Mouse (Mus musculus): ENCODE results near the gene Rap1gap.

GRCm38 (mm10) chr4:137707216-137707990 is 42.9 kb downstream of the Rap1gap start:
- TF ChIP-seq CTCF (IDR thresholded peaks at IDR 0.05; ENCODE audit: low read depth): no peak
- no peak for TF ChIP-seq EP300 (IDR thresholded peaks at IDR 0.05; ENCODE audit: low read depth)
